Mouse (Mus musculus) large intestine, adult 2 months (tissue): ENCODE results near the gene Vmn1r35. TPM values are rescaled to one million over a fixed set of nuclear protein-coding genes. Genes with fewer than 3 reads are reported as not detected.
"Not testable (repeated sequence)": the region's sequence is repeated elsewhere in the genome, so short reads cannot be mapped to it uniquely, and the experiment has no call there.

ENCODE experiments used
- DNase-seq: peaks from one replicate; pipeline ENCODE4 v3.0.0-alpha.2; 2012; ENCODE audit warnings: low read depth, low spot score
- WGBS: fragments of 180-500 bp; shearing (Covaris S2); methylation state at CpG from one replicate; pipeline ENCODE4 v1.1.7; 2018; 5-methylcytosine and 5-hydroxymethylcytosine counted together
- polyA plus RNA-seq: library from polyadenylated mRNA; depleted of rRNA; stranded (reverse); fragments of >200 nt; gene quantifications from 2 replicates; pipeline ENCODE4 v1.2.3, GENCODE M21; 2012; rRNA removed

Vmn1r35 gene
- polyA plus RNA-seq = not detected in 2 replicates

- no peak for DNase-seq
- WGBS = 73% methylated on average over 3 of the region's 3 CpGs
These were observed at the start of gene Vmn1r35 for GRCm38 (mm10) chr6:66685806-66686205. Gene Vmn1r35 (minus strand): TSS chr6:66685906.

- DNase-seq = not testable (repeated sequence)
These were observed 43.4 kb upstream of the Vmn1r35 start, which contains the start of gene Vmn1r37 for GRCm38 (mm10) chr6:66729082-66729481. Gene Vmn1r37 (plus strand): TSS chr6:66729382.

- WGBS = 59% methylated on average over 2 of the region's 2 CpGs
- not testable (repeated sequence) for DNase-seq
These were observed 33.4 kb upstream of the Vmn1r35 start, which contains the start of gene Vmn1r36 for GRCm38 (mm10) chr6:66719068-66719467. Gene Vmn1r36 (minus strand): TSS chr6:66719168.

- 69% methylated on average over 3 of the region's 3 CpGs for WGBS
These were observed 28.1 kb upstream of the Vmn1r35 start for GRCm38 (mm10) chr6:66713854-66714253.

GRCm38 (mm10) chr6:66708901-66709300, 23.2 kb upstream of the Vmn1r35 start:
- no peak for DNase-seq

More at GRCm38 (mm10) chr6:66713854-66714253, 28.1 kb upstream of the Vmn1r35 start:
- DNase-seq = no peak

GRCm38 (mm10) chr6:66643779-66644178, 41.9 kb downstream of the Vmn1r35 start, which contains the start of gene Vmn1r34:
Gene Vmn1r34 (minus strand): TSS chr6:66643879.
- no peak for DNase-seq
- 85% methylated on average over 1 of the region's 1 CpGs for WGBS

Other genes starting within 250 kb of the Vmn1r35 start
- 16.4 and 17.9 TPM in 2 replicates for gene Mad2l1, start 150.5 kb downstream of the Vmn1r35 start, polyA plus RNA-seq
- gene Vmn1r32, start 125.8 kb downstream of the Vmn1r35 start, polyA plus RNA-seq = not detected in 2 replicates
- gene Vmn1r33, start 67.6 kb downstream of the Vmn1r35 start, polyA plus RNA-seq = not detected in 2 replicates
- not detected in 2 replicates for gene Vmn1r34, start 42.0 kb downstream of the Vmn1r35 start, polyA plus RNA-seq
- not detected in 2 replicates for gene Vmn1r36, start 33.3 kb upstream of the Vmn1r35 start, polyA plus RNA-seq
- not detected in 2 replicates for gene Vmn1r37, start 43.5 kb upstream of the Vmn1r35 start, polyA plus RNA-seq
- gene Vmn1r38, start 96.7 kb upstream of the Vmn1r35 start, polyA plus RNA-seq = not detected in 2 replicates
- not detected in 2 replicates for gene Vmn1r39, start 124.7 kb upstream of the Vmn1r35 start, polyA plus RNA-seq
- 82.1 and 130 TPM in 2 replicates for gene Gng12, start 210.5 kb upstream of the Vmn1r35 start, polyA plus RNA-seq